Mouse (Mus musculus): Measurements from ENCODE around the gene Tmem217. TPM values are rescaled to one million over a fixed set of nuclear protein-coding genes. Genes with fewer than 3 reads are reported as not detected.

Gene Tmem217
- polyA plus RNA-seq, 1 experiment: 0.28 TPM

GRCm38 (mm10) chr17:29554176-29554575 lies 2.0 kb upstream of the Tmem217 start:
- no peak overlapping the region for H3K4me3 ChIP-seq (replicated peaks; ENCODE audit: extremely low read depth, low read depth, low read length)
- peaks cover 7% of the 10 kb centered on the region for H3K4me1 ChIP-seq (ENCODE audit: control insufficient read depth, insufficient read depth, low read length)
- DNase-seq: no peak
- TF ChIP-seq POLR2A (IDR thresholded peaks at IDR 0.05; ENCODE audit: borderline replicate concordance, extremely low read depth, low read depth, low read length): no peak
- TF ChIP-seq CTCF (IDR thresholded peaks at IDR 0.05; ENCODE audit: insufficient read depth, low read length): no peak

DNA sequence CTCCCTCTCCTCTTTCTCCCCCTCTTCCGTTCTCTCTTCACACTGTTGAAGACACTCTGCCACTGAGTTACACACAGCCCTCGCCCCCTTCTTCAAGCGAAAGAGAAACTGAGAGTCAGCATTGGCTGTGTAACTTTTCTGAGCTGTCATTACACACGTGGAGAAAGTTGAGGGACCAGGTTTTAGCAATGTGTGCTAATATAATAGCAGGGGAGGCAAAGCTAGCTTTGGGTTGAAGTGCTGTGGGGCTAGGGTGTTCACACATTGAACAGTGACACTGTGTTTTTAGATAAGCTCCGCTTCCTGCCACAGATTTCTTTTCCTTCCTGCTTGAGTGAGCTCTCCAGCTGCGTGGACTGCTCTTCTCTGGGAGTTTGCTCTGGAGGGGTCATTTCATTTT lies 1.2 kb downstream of the Tmem217 start:
- no peak overlapping the region for H3K4me3 ChIP-seq (replicated peaks; ENCODE audit: extremely low read depth, low read depth, low read length)
- no peak for DNase-seq
- H3K4me1 ChIP-seq (ENCODE audit: control insufficient read depth, insufficient read depth, low read length): peaks cover 4% of the 10 kb centered on the region
- 11% methylated on average over 6 of the region's 6 CpGs for WGBS
- no peak for TF ChIP-seq POLR2A (IDR thresholded peaks at IDR 0.05; ENCODE audit: borderline replicate concordance, extremely low read depth, low read depth, low read length)
- TF ChIP-seq CTCF (IDR thresholded peaks at IDR 0.05; ENCODE audit: insufficient read depth, low read length): no peak

- DNase-seq: peak; percentile 91
- Histone ChIP-seq H3K4me1 (ENCODE audit: control insufficient read depth, insufficient read depth, low read length) (peaks cover 4% of the 10 kb centered on the region), H3K4me3 (replicated peaks; ENCODE audit: extremely low read depth, low read depth, low read length) (peak within 1 kb of the TSS; percentile 79)
- WGBS: under 1% methylated on average over 44 of the region's 44 CpGs
- TF ChIP-seq CTCF (IDR thresholded peaks at IDR 0.05; ENCODE audit: insufficient read depth, low read length): no peak
- 0 out of 2 replicates have a peak, but pooled peaks have one; percentile 37 for TF ChIP-seq POLR2A (IDR thresholded peaks at IDR 0.05; ENCODE audit: borderline replicate concordance, extremely low read depth, low read depth, low read length)
Measured at GRCm38 (mm10) chr17:29549543-29550428, 2.4 kb downstream of the Tmem217 start, which contains the start of the genes Gm17657 and Tbc1d22b. Gm17657 (minus strand) TSS chr17:29549638. Tbc1d22b (plus strand) TSS chr17:29549785.

GRCm38 (mm10) chr17:29548994-29549393 lies 3.2 kb downstream of the Tmem217 start:
- WGBS: 50% methylated on average over 8 of the region's 8 CpGs
- TF ChIP-seq POLR2A (IDR thresholded peaks at IDR 0.05; ENCODE audit: borderline replicate concordance, extremely low read depth, low read depth, low read length): no peak
- TF ChIP-seq CTCF (IDR thresholded peaks at IDR 0.05; ENCODE audit: insufficient read depth, low read length): no peak
- DNase-seq: no peak
- Histone ChIP-seq H3K4me1 (ENCODE audit: control insufficient read depth, insufficient read depth, low read length) (peaks cover 4% of the 10 kb centered on the region), H3K4me3 (replicated peaks; ENCODE audit: extremely low read depth, low read depth, low read length) (no peak overlapping the region)

- Histone ChIP-seq H3K4me1 (ENCODE audit: control insufficient read depth, insufficient read depth, low read length) (peaks cover 4% of the 10 kb centered on the region), H3K4me3 (replicated peaks; ENCODE audit: extremely low read depth, low read depth, low read length) (no peak overlapping the region)
- WGBS: 38% methylated on average over 3 of the region's 3 CpGs
- TF ChIP-seq POLR2A (IDR thresholded peaks at IDR 0.05; ENCODE audit: borderline replicate concordance, extremely low read depth, low read depth, low read length) (no peak), CTCF (IDR thresholded peaks at IDR 0.05; ENCODE audit: insufficient read depth, low read length) (no peak)
- no peak for DNase-seq
Measured at GRCm38 (mm10) chr17:29548494-29548893, 3.7 kb downstream of the Tmem217 start.

DNA sequence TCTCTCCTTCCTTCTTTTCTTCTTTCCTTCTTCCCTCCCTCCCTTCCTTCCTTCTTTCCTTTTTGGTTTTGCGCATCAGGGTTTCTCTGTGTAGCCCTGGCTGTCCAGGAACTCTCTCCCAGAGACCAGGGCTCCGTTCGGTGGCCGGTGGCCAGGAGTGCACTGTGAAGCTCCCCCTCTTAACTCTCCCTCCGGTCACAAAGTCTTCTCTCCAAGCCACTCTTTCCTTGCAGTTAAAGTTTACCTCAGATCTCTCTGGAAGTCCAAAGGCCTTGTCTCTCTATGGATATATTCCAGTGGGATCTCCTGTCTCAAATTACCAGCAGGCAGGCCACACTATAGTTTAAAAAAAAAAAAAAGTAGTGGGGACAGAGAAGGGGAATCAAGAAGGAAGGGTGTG lies 6.9 kb downstream of the Tmem217 start:
- WGBS: 89% methylated on average over 5 of the region's 5 CpGs
- no peak overlapping the region for H3K4me3 ChIP-seq (replicated peaks; ENCODE audit: extremely low read depth, low read depth, low read length)
- no peak for DNase-seq
- H3K4me1 ChIP-seq (ENCODE audit: control insufficient read depth, insufficient read depth, low read length): peaks cover 3% of the 10 kb centered on the region; the same call in 1 of the 2 replicates
- TF ChIP-seq POLR2A (IDR thresholded peaks at IDR 0.05; ENCODE audit: borderline replicate concordance, extremely low read depth, low read depth, low read length) (no peak), CTCF (IDR thresholded peaks at IDR 0.05; ENCODE audit: insufficient read depth, low read length) (no peak)

DNA sequence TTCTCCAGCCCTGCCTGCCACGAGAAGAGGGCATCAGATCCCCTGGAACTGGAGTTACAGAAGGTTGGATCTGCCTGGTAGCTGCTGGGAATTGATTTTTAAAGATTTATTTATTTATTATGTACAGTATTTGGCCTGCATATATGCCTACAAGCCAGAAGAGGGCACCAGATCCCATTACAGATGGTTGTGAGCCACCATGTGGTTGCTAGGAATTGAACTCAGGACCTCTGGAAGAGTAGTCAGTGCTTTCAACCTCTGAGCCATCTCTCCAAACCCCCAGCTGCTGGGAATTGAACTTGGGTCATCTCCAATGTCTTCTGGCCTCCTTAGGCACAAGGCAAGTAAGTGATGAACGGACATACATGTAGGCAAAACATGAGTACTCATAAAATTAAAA lies 8.1 kb downstream of the Tmem217 start:
- 77% methylated on average over 2 of the region's 2 CpGs for WGBS

GRCm38 (mm10) chr17:29542831-29543690 lies 9.1 kb downstream of the Tmem217 start:
- TF ChIP-seq CTCF (IDR thresholded peaks at IDR 0.05; ENCODE audit: insufficient read depth, low read length): no peak
- no peak for TF ChIP-seq POLR2A (IDR thresholded peaks at IDR 0.05; ENCODE audit: borderline replicate concordance, extremely low read depth, low read depth, low read length)
- DNase-seq: no peak
- 89% methylated on average over 19 of the region's 19 CpGs for WGBS
- Histone ChIP-seq H3K4me3 (replicated peaks; ENCODE audit: extremely low read depth, low read depth, low read length) (no peak overlapping the region), H3K4me1 (ENCODE audit: control insufficient read depth, insufficient read depth, low read length) (no peaks in the 10 kb centered on the region)

More for the DNA sequence above, 8.1 kb downstream of the Tmem217 start:
- TF ChIP-seq CTCF (IDR thresholded peaks at IDR 0.05; ENCODE audit: insufficient read depth, low read length) (no peak), POLR2A (IDR thresholded peaks at IDR 0.05; ENCODE audit: borderline replicate concordance, extremely low read depth, low read depth, low read length) (no peak)
- Histone ChIP-seq H3K4me3 (replicated peaks; ENCODE audit: extremely low read depth, low read depth, low read length) (no peak overlapping the region), H3K4me1 (ENCODE audit: control insufficient read depth, insufficient read depth, low read length) (no peaks in the 10 kb centered on the region)
- no peak for DNase-seq

DNA sequence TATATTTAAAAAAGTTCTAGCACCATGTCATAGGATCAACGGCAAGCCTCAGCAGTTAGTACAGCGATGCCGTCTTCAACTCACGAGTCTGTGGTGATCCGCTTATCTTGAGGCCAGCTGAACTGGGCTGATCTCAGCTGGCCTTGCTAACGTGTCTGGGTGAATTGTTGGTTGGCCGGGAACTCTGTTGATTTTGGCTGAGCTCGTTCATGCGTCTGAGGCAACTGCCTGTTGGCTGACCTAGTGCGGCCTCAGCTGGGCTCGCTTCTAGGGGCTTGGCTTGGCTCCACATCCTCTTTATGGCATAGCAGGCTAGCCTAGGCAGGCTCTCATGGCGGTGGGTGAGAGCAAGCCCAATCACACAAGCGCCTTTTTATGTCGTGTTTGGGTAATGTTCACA lies 10.8 kb downstream of the Tmem217 start:
- 47% methylated on average over 14 of the region's 14 CpGs for WGBS
- no peak overlapping the region for H3K4me3 ChIP-seq (replicated peaks; ENCODE audit: extremely low read depth, low read depth, low read length)
- peak; percentile 70 for DNase-seq
- TF ChIP-seq POLR2A (IDR thresholded peaks at IDR 0.05; ENCODE audit: borderline replicate concordance, extremely low read depth, low read depth, low read length): no peak
- no peak for TF ChIP-seq CTCF (IDR thresholded peaks at IDR 0.05; ENCODE audit: insufficient read depth, low read length)
- no peaks in the 10 kb centered on the region for H3K4me1 ChIP-seq (ENCODE audit: control insufficient read depth, insufficient read depth, low read length)

Data from lung, adult 2 months (tissue).